Mouse (Mus musculus) yolk sac, embryonic 10.5 days (tissue): ENCODE measurements around the gene Robo4.

ENCODE experiments used
- DNase-seq: peaks from one replicate; pipeline ENCODE4 v3.0.0-alpha.2; 2017; ENCODE audit warnings: low spot score

The Robo4 gene

DNA sequence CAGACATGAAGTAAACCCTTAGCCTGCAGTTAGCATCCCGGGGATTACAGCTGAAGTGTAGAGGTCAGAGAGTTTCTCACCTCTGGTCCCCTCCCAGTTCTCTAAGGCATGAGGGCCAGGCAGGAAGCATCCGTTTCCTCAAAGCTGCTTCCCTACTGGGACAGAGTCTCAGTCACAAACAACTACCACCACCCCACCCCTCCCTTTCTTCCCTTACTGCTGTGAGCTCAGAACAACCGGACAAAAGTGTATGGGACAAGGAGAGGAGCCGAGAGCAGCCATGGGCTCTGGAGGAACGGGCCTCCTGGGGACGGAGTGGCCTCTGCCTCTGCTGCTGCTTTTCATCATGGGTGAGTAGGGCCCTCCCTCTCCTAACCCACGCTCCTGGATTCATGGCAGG, at the start of gene Robo4:
Robo4 (plus strand) TSS at position 96 of the 400 bp plus-strand sequence.
- DNase-seq, result no peak

DNA sequence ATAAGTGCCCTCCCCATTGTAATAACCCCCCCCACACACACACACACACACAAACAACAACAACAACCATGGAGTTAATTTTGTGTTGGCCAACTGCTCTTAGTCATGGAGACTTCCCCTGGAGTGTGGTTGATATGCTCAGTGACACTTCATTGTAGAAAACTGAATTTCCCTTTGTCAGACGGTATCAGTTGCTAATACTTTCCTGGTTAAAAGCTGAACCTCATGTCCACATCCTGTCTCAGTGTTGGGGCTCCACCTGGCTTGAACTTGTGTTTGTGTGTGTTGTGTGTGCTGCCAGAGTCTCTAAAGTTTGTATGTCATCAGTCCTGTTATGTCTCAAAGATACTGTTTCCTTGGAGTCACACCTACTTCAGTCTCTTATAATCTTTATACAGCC, 47.2 kb upstream of the Robo4 start:
- DNase-seq, result no peak

DNA sequence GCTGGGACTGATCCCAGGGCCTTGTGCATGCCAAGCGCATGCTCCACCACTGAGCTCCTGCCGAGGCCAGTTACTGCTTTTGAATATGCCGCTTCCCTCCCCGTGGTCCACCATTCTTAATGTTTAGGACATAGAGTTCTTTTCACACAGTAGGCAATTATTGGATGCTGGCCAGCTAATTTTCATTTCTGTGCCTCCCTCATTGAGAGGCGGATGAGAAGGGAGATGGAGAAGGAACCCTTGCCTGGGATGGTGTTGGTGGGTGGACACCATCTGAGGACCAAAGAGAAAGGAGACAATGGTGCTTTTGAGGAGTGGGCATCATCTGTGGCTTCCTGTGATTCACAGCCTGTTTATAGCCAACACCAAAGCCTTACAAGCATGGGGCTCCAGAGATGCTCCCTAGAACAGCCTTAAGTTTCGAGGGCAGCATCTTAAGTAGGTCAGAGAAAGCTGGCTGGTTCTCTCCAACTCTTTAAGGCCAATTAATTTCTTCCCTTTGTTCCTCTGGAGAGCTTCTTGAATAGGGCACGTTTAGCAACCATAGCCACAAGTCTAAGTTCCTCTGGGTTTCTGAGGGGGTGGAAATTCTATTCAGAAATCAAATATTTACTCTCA, 42.9 kb upstream of the Robo4 start:
- no peak for DNase-seq

DNA sequence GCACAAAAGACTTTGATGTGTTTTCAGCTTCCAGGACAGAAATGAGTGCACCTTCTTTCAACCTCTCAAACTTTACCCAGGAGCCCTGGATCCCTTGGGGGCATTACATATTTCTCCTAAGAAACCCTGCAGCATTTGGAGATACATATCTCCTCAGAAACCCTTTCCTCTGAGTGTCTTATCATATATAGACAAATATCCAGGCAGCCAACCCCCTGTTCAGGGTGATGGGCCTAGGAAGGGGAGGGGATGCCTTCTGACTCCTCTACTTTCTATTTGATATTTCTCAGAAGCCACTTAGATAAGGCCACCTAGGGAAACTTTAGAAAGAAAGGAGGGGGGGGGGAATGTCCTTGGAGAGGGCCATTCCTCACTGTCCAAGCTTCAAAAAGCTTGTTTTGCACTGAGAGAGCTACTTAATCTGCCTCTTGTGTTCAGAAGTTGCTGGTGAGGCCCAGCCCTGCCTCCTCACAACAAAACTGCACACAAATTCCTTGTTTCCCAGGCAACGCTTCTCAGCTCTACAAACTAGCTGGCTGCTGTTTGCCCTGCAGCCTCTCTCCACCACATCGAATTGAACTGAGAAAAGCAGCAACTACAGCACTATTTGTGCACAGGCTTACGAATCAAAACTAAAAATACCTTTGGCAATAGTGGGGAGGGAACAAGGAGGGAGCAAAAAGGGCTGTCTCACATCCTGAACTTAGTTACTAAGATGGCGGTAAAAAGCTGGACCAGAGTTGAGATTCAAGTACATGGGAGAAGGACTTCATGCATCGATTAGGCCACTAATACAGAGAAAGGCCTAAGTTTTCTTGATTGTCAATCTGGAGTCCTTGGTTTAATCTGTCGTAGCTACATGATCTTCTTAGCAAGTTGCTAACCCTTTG, 42.1 kb upstream of the Robo4 start:
- DNase-seq, result peak; percentile 63

DNA sequence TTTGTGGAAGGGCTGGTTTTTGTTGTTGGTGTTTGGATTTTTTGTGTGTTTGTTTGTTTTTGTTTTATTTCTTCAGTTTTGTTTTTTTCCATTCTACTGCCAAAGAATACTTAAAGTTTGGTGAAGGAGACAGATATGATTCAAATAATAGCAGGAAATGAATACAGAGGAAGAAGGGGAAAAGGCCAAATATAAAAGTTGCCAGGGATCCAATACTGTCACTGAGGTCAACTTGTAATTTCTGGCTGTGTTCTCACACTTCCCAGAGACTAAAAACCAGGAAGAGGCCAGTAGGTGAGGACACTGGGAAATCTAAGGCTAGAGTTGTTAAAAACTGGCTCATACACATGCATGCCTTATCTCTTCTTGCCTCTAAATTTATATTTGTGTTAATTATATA, 39.6 kb upstream of the Robo4 start:
- DNase-seq, result no peak

DNA sequence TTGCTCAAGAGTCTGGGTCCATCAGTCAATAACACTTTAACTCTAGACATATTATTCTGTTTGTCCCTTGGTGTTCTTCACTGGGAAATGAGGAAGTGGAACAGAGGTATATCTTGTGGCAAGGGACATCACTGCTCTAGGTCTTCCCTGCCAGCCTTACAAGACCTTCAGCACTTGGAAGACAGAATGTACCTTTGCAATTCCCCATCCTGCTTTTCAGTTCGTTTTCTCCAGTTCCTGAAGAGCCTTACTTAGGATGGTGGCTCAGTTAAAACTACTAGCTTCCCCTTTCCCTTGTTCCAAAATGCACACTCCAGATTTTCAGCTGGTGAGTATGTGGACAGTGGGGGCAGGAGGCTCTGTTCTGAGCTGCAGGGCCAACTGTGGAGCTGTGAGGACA, 38.8 kb upstream of the Robo4 start:
- DNase-seq, result no peak

DNA sequence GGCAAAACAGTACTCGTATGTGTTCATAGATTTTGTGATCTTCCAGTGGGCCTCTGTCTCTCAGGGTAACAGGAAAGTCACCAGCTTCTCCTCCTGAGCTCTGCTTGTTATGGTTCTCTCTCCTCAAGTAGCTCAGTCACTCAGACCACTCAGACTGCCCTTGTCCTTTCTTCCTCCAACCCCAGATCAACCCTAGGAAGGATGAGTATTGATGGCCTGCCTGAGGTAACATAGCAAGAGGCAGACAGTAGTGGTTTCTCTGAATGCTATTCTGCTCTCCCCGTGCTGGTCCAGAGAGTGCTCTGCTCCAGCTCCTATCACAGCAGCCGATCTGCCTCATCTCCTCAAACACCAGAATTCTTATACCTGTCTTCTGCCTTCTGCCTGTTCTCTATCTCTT, 38.1 kb upstream of the Robo4 start:
- DNase-seq, result no peak

DNA sequence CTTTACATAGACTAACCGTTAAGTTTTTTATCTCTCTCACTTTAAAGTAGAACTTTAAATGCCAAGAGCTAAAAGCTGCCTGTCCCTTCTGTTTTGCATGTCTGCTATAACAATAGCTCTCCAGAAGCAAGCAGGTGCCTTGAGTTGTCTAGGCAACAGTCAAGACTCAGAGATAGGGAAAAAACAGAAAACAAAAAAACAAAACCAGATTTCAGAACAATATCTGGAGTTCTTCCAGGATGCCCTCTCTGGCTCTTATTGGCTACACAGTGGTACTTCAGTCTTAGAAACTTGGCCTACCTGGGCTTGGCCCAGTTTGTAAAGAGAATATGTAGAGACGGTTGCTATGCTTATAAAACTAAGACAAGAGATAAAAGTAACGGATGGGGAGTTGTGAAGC, 37.3 kb upstream of the Robo4 start:
- DNase-seq, result no peak

DNA sequence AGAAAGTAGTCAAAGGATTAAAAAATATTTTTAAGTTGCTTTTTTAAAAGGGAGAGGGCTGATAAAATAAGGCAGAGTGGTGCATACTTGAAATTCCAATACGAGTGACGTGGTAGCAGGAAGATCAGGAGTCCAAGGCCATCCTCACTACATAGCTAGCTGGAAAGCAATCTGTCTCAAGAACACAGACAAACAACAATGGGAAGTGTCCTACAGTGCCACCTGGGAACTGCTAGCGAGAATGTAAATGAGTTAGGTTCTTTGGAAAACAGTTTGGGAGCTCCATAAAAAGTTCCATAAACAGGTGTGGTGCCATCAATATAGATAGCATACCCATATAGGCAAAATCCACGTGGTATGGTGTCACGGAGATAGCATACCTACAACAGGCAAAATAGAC, 36.0 kb upstream of the Robo4 start:
- peak; percentile 53 for DNase-seq

DNA sequence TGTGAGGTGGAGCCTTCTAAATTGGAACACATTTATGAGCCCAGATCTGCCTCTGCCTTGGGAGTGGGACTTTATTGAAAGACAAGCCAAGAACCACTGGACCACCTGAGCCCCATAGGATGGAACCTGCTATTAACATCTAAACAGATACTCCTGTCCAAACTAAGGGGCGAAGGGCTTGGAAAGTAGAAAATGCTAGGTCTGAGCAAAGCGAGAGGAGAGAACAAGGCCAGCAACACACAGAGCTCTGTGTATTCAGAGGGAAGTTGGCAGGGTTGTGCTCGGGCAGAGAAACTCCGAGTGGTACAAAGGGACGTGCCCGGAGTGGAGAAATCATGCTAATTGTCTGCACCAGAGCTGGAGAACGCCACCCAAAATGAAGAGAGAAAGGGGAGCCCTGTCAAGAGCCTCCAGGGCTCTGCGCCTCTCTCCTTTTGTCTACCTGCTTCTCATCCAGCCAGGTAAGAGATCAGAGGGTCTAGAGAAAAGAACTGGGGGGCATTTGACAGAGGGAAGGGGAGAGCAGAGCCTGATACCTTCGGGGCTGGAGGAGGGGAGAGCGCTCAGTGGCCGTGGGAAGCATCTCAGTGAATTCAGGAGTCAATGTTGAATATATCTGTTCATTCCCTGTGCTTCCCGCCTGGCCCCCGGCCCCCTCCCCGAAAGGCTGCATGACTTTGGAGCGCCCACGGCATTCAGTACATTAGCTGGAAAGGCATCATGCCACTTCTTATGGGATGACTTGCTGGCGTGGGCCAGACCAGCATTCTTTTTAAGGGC, 34.2 kb upstream of the Robo4 start, which contains the start of gene Hepacam:
Hepacam (plus strand) TSS at position 51 of the 780 bp plus-strand sequence.
- DNase-seq, result no peak

DNA sequence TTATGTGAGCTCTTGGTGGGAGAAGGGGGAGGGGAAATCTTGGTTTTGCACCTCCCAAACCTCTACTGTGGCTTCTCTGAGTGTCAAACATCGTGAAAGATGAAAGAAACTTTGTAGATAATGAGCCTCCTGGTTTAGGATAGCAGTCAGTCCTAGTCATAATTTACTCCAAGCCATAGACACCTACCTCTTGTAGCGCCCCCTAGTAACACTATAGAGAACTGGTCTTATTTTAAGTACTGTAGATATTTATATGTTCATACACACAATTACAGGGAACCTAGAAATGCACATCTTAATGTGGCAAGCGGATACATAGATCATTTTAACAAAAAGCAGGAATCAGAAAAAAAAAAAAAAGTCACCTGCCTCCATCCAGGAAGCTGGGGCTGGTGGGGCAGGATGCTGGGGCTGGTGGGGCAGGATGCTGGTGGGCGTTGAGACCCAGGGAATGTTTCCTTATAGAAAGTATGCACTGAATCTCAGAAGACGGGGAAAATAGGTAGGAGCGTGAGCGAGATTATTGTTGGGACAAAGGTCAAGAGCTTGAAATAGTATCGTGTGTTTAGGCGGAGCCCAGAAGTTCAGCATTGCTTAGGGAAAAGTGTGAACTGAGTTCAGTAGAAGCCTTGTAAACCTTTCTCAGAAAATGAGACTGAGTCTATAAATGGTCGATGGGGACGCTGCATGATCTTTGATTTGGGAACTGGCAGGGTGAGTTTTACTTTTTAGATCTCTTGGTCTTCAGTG, 33.4 kb upstream of the Robo4 start:
- DNase-seq, result peak; percentile 12

DNA sequence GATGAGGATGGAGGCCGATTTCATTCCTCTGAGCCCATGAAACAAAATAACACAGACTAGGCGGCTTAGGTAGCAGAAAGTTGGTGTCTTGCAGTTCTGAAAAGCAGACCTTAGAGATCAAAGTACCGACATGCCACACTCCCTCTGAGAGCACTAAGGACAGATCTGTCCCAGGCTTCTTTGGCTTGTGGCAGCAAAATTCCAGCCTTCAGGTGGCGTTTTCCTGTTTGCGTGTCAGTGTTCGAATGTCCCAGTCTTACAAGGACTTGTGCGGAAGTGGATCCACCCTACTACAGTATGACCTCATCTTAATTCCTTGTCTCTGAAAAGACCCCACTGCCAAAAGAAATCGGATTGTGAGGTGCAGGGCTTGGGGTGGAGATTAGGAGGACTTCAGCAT, 32.8 kb upstream of the Robo4 start:
- peak; percentile 13 for DNase-seq

DNA sequence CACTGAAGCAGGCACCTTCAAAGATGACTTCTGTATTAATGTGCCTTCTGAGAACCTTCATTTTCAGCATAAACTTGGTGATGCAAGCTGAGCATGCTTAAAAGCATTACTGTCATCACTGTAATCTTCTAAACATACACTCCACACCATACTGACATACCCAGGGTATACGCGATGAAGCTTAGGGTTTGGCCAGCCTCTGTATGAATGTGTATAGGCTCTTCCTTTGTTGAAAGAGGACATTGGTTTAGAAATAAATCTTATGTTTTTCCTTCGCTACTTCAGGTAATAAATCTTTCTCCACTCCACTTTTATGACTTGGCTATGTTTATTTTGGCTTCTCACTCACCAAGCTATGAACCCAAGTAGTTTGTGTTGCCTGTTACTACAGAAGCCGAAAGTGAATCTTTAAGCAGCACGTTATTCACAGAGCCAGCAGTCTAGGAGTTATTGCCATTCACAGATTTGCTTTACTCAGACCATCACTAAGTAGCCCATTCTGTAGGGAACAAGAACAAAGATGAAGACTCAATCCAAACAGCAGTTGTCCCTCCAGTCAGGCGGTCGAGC, 30.4 kb upstream of the Robo4 start:
- DNase-seq, result no peak

DNA sequence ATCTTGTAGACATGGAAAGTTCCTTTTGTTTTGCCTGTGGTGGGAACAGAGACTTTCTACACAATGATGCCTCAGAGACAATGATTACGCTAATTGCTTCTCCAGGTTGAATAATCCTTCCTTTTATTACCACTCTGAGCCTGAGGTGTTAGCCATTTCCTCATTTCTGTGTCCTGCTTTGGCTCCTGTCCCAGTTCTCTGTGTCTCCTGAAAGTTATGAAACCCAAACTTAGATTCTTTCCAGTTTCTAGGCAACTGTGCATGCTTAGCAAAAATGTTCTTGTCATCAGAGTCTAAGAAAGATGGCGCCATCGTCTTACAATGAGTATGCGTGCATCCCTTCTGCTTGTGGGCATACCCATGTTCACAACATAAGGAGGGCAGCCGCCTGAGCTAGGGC, 26.0 kb upstream of the Robo4 start:
- no peak for DNase-seq

DNA sequence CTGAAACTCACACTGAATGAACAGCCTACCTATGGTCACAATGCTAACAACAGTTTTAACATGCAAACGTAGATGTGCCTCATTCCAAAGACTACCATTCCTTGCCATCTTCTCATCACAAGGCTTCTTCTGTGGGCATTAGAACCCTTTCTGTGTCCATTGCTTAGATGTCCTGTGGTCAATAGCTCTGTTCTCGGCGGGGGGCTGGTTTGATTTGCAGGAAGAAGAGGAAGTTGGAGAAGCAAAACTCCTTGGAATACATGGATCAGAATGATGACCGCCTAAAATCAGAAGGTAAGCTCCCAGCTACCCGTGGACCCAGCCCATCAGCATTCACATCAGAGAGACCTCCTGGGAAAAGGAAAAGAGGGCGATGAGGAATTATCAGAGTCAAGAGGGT, 18.5 kb upstream of the Robo4 start:
- DNase-seq, result no peak

DNA sequence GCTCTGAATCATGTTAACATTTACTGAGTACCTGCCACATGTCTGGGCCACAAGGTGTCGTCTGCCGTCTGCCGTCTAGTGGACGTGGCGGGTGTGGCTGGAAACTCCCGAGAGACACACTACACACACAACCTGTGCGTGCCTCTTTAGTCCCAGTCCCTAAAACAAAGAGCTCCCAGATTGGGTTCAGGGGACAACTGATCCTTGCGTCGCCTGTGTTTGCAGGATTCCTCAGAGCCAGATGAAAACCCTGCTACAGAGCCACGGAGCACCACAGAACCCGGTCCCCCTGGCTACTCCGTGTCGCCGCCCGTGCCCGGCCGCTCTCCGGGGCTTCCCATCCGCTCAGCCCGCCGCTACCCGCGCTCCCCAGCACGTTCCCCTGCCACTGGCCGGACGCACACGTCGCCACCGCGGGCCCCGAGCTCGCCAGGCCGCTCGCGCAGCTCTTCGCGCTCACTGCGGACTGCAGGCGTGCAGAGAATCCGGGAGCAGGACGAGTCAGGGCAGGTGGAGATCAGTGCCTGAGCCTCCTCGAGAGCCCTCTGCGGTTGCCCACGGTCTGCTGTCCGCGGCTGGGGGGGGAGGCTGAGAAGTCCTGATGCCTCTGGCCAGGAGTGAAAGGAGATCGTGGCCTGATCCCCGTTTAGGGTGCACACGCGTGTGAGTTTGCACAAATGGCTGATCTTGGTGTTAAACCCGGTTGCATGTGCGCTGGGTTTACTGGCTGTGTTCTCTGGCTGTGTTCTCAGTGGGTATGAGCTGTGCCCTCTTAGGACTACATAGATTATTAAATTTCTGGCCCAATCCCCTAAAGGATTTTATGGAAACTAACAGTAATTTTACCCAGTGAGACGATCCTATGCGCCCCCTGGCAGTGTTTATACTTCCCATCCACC, 17.2 kb upstream of the Robo4 start:
- peak; percentile 46 for DNase-seq

DNA sequence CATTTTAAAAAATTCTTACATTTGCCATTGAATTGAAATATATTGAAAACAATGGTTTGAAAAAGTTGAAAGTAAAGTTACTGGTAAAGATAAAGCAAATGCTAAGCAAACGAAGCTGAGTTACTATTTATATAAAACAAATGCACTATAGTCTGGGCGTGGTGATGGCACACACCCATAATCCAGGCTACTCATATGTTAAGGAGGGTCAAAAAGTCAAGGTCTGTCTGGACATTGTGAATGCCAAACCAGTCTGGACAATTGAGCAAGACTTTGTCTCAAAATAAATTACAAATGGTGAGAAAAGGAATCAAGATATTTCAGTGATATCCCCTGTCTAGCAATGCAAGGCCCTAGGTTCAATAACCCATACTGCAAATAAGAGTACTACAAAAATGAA, 10.8 kb upstream of the Robo4 start:
- no peak for DNase-seq

DNA sequence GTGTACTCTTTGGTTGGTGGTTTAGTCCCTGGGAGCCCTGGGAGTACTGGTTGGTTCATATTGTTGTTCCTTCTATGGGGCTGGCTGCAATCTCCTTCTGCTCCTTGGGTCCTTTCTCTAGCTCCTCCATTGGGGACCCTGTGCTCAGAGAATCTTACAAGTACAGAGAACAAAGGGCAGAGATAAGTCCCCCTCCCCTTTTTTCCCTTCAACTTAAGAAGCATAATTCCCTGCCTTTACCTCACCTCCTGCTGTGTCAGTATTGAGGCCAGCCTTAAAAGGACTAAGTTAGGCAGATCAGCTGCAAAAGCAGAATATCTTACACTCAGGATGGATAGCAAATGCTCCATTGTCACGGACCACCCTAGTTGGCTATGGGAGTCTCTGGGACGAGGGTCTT, 9.6 kb upstream of the Robo4 start:
- no peak for DNase-seq

DNA sequence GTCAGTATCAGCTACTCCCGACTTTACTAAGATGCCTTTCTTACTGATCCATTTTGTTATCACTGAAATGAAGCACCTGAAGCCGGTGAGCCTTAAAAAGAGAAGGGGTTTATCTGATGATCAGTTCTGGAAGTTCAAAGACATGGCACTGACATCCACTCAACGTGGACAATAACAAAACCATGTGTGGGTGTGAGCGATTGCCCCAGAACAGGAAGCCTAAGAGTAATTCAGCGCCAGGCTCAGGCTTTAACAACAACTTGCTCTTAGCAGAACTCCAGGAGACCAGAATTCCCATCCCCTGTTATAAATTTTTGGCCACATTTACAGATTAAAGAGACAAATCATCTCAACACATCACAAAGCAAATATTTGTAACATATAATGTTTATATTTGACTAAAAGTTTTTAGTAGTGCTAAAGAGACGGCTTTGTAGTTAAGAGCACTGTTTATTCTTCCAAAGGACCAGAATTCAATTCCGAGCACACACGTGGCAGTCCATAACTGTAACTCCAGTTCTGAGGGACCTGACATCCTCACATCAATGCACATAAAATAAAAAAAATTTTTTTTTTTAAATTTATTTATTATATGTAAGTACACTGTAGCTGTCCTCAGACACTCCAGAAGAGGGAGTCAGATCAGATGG, 8.1 kb upstream of the Robo4 start:
- DNase-seq, result no peak

DNA sequence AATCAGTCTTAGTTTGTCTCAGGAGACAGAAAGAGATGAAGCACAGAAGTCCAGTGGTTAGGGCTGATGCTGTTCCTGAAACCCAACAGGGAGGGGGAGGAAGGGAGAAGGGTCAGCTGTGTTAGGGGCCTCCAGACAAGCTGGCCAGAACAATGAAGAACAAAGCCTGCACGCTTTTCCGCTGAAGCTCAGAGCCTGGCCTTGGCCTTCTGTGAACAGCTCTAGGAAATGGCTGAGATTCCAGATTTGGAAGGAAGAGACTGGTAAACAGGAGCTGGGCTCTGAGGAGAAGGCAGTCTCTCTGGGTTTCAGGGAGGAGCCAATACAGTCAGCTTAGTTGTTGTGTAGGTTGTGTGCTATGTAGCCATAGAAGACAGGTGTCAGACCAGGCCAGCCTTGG, 1.1 kb upstream of the Robo4 start:
- no peak for DNase-seq
